Mouse (Mus musculus) adrenal gland (tissue): Measurements from ENCODE around the gene Gprasp1.
"Not testable (repeated sequence)": the region's sequence is repeated elsewhere in the genome, so short reads cannot be mapped to it uniquely, and the experiment has no call there.

ENCODE experiments used
- intact Hi-C: fragments of 180-260 bp; cut with DNase I; formaldehyde crosslinking; loops from one replicate; pipeline ENCODE4 v1.15.1; 2025
- long read RNA-seq, 2 experiments: library from polyadenylated mRNA; unstranded; transcript quantifications; one replicate each; pipeline ENCODE4 v2.0.0; 2020; ENCODE audit warnings: borderline replicate concordance in 1 of 2; ENCODE audit not compliant: insufficient replicate concordance in 1 of 2

Gprasp1 gene
- long read RNA-seq, experiment 1, partial matches to known transcripts: 21 of 29 reads
- long read RNA-seq, experiment 1, other reads (novel, unspliced or antisense): 8 of 29 reads
- long read RNA-seq, experiment 2, partial matches to known transcripts: 24 of 34 reads
- long read RNA-seq, experiment 2, other reads (novel, unspliced or antisense): 10 of 34 reads

DNA sequence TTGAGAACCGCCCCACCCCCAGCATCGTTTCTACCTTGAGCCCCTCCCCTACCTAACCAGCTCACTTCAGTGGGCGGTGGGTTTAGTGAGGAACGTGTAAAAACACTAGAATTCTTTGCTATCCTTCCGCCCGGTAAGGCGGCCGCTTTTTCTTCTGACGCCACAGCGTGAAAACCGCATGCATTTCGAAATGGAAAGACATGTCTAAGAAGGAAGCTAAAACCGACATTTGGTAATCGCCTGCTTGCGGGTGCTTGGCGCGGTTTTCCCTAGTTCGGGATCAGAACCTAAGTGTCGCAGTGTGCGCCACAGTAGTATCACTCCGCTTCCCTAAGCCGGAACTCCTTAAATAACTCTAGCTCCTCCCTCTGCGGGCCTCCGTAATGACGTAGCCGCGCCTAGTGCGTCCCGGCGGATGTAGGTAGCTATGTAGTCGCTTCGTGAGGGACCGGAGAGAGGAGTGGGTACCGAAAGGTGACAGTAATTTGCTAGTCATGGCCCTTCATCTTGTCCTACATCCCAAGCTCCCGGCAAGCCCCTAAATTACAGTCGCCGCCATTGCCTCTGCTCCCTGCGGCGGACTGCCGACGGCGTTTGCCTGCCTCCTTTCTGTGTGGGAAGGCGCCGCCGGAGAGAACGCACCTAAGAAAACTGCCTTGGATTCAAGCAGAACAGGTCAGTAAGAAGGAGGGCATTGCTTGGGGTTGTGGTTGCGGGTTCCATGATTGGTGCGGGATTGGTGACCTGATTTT is at the start of gene Gprasp1, which contains the start of gene Armcx5:
TSS of gene Gprasp1 (plus strand) at position 430 of the 752 bp plus-strand sequence.
TSS of gene Armcx5 (plus strand) at position 430 of the 752 bp plus-strand sequence.
- intact Hi-C loops: no loop called here

DNA sequence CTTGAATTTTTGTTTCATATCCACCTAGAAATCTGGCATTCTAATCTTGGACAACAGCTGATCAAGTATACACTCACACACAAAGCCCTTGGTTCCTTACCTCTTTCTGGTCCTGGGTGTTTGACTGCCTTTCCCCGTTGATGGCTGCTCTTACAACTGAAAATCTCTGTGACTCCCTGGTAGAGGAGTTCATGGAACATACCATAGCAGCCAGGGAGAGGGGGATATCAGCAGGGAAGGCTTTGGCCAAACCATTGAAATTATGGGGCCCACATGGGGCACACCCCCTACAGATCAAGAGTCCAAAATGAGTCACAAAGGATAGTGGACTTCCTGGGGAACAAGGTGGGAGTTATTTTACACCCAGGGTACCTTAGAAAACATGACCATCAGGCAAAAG is 48.9 kb upstream of the Gprasp1 start, which contains the start of gene Tcp11x2:
TSS of gene Tcp11x2 (minus strand) at position 158 of the 400 bp plus-strand sequence.
- intact Hi-C loops: no loop called here

DNA sequence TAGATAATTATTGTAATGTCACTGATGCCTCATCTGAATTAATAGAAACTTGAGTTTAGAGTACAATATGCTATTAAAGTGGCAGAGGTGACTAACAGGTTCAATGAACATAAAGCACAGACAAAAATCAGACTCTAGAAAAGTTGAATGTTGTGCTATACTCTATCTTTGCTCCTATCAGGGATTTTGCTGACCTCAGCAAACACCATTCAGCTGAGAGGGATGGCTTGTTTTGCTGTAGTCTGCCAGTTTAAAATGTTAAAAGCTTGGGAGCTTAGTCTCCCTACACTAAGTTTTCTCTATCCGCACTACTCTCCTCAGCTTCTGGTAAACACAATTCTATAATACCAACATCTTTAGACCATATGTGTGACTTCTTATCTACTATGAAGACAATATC is 39.4 kb upstream of the Gprasp1 start:
- intact Hi-C loops: no loop called here

DNA sequence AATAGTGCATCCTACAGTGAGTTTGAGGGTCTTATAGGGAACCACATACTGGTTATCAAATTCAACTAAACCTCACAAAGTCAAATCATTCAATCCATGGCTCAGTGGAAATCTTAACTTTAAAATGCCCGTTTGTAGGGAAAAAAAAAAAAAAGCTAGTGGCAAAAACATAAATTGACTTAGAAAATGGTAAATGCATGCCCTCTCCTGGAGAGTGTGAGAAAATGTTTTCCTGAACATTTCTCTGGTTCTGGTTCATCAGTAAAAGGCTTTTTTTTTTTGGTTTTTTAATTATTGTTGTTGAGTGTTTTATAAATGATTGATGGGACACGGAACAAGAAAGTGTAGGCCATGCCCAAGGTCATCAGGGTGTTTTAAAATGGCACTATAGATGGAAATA is 38.2 kb upstream of the Gprasp1 start:
- intact Hi-C loops: no loop called here

DNA sequence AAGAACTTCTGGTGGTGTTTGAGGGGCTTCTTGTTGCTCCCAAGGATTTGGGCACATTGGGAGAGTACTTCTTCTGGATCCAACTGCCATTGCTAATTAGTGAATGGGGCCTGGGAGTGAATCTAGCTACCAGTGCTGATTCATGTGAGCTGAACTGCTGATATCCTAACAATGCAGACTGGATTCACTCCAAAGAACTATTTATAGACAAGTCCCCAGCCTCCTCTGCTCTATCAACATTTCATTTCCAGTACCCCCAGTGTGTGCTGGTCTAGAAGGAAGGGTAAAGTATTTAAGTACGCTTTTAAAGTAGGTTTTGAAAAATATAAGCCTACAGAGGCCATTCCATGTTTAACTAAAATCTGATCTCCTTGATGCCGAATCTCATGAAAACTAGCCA is 29.7 kb upstream of the Gprasp1 start:
- intact Hi-C loops: no loop called here

DNA sequence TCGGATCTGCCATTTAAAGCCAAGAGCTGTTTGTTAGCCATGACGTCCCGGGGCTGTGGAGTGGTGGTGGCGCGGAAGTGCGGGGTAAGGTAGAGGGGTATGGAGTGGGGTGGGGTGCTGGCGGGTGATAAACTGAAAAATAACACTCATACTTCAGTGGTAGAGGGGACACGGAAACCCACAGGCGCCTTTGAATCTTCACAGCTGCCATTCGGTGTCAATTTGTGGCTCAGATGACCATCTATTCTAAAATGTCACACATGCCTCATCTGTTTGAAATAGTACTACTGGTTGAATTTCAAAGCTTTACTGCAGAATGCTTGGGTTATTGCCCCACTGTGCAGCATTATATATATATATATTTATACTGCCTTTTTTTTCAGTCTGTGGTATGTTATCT is 17.4 kb upstream of the Gprasp1 start, which contains the start of gene Tmsb15a:
TSS of gene Tmsb15a (minus strand) at position 101 of the 400 bp plus-strand sequence.
- intact Hi-C loops: no loop called here

DNA sequence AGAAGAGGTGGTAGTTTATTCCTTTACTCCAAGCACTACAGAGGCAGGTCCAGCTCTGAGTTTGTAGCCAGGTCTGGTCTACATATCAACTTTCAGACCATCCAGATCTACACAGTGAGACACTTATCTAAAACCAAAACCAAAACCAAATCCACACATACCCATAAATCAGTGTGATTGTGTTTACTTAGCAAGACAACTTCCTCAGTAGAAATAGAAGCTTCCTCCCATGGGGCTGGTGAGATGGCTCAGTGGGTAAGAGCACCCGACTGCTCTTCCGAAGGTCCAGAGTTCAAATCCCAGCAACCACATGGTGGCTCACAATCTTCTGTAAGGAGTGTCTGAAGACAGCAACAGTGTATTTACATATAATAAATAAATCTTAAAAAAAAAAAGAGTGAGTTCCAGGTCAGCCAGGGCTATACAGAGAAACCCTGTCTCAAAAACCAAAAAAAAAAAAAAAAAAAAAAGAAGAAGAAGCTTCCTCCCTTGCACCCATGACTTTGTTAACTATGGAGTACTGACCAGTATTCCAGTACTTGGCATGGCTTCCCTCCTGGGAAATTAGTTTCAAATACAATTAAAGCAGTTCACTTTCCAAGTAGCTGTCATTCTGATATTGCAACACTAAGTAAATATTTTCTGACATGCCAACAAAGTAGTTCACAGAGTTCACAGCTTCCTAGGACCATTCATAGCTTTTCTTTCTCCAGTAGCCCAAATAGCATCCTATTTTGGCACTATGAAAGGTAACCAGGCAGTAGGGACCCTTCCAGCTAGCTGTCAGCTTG is 3.6 kb upstream of the Gprasp1 start:
- intact Hi-C loops: no loop called here

DNA sequence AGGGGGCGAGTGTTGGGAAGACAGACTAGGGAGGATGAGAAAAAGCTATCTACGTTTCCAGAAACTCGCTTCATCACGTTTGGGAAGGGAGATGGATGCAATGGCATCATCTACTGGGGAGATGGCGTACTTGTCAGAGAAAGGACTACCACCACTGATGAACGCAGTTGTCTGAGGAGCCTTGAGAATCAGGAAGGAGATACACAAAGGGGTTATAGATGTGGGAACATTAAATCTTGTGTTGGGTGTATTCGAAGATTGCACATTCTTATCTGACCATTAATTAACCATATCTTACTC is 473 bp downstream of the Gprasp1 start:
- intact Hi-C loops: no loop called here

DNA sequence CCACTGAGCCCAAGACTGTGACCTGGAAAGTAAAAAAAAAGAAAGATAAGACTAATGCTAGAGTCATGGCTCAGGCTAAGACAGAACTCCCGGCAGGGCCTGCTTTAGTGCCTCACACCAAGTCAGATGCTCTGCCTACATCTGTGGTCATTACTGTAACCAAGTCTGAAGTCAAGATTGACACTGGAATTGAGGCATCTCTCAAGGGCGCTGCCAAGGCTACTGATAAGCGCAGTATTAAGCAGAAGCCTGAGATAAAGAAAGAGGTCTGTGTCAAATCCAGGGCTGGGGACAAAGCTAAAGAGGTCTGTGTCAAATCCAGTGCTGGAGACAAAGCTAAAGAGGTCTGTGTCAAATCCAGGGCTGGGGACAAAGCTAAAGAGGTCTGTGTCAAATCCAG is 2.8 kb downstream of the Gprasp1 start:
- intact Hi-C loops: not testable (repeated sequence)

DNA sequence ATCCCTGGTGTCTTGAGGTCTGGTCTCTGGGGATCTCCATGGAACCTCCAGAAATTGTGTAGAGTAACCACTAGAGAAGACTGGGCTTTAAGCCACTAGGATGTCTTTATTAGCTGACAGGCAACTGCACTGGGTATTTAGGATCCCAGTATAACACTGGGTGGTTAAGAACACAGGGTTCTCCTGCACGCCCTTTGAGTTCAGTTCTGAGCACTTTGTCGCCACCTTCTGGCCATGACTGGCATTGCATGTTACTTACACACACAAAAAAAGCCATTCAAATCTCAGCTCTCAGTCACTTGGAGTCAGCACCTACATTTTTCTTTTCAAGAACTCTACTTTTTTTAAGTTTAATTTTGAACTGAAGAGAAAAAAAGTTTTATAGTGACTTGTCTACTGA is 10.3 kb downstream of the Gprasp1 start:
- intact Hi-C loops: loop anchor here (10.0 kb wide), 1 partner anchor 88 kb away; no protein-coding TSS in a partner anchor

DNA sequence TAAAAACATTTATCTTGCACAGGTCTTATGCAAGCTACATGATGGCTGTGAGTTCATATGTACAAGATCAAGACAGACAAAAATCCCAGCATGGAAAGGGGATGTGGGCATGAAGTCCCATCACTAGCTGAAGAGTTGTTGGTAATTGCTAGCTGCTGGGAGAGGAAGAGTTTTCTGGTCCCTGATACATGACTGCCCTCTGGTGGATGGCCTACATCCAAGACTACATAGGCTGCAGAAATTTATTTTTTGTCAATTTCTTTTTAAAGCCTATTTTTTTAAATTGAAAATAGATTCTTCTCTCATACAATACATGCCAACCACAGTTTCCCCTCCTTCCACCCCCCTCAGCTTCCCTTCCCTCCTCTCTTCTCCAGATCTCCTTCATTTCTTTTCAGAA is 19.2 kb downstream of the Gprasp1 start:
- intact Hi-C loops: no loop called here

DNA sequence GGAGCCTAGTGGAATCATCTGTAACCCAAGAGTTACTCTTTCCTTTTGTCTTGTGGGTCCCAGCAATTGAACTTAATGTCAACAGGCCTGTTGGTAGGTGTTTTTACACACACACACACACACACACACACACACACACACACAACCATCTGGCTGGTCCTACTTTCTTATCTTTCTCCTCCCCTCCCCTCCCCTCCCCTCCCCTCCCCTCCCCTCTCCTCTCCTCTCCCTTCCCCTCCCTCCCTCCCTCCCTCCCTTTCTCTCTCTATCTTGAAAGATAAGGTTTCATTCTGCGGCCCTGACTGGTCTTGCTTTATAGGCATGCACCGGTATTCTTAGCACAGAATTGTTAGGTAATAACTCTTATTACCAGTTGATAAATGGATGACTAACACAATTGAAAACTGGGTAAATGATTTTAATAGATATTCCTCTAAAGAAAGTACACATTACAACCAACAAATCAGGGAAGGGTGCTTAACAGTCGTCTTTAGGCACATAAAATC is 25.6 kb downstream of the Gprasp1 start:
- intact Hi-C loops: no loop called here

DNA sequence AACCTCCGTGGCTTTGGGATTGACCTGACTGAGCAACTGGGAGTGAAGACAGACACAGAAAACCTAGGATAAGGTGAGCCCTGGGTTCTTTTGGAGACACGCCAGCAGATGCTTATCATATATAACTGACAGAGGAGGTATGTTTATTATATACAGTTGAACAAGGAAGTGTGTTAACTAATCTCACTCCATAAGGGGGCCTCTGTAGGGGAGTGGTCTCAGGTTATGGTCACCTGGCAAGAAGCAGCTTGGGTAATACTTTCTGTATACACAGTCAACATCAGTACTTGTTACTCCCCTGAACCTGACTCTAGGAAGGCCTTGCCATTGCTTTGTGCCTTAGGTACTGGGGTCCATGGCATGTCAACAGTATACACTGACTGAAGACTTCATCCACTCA is 26.0 kb downstream of the Gprasp1 start:
- intact Hi-C loops: no loop called here

DNA sequence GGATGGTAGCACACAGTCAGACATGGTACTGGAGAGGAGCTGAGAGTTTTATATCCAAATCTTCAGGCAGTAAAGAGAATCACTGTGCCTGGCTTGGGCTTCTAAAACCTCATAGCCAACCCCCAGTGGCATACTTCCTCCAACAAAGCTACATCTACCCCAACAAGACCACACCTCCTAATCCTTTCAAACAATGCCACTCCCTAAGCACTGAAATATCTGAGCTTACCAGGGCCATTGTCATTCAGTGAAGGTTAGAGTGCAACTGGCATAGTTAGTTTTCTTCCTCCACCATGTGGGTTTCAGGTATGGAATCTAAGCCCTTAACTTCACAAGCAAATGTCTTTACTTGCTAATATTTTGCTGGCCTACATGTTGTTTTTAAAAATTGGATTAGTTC is 49.0 kb downstream of the Gprasp1 start:
- intact Hi-C loops: no loop called here

DNA sequence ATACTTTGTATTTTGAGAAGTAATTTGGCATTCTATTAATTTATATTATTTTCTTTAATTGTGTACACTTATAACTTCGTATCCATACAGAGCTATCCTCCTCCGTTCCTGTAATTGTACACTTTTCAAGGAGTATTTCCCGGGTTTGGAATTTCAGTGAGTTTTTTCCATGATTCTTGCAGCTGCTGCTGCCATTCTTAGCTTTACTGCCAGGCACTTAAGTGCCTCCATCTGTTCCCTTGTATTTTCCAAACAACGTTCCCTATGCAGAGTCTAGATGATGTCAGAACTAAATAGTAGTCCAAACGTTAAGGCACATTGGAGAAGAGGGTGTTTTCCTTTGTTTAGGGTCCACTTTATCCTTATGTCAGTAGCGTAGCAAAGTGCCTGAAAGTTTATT is 49.8 kb downstream of the Gprasp1 start:
- intact Hi-C loops: no loop called here

DNA sequence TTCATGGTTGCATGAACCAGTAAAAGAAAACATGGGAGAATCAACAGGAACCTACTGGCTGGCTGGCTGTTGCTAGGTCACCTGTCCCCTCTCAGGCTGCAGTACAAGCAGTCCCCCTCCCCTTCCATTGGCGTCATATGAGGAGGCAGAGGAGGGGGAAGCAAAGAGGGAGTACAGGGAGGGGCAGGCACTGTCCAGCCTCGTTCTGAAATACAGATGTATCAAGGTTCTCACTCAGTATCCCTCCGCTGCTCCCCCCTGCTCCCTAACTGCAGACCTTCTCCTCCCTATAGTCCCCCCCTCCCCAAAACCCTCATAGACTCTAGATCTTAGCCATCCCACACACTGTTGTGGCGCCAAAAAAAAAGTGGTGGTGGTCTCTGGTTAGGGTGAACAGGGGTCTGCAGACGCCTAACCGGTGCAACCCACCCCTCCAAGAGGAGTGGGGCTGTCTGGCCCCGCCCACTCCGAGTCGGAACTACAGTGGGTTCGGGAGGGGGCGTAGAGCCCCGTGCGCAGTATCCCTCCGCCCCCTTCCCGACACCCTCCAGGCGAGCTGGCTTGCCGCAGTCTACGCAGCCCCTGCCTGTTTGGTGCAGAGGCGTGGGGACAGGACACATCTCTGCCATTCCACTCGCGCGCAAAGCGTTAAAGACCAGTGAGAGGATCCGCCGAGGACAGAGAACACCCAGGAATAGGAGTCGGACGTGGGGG is 53.2 kb downstream of the Gprasp1 start:
- intact Hi-C loops: not testable (repeated sequence)

DNA sequence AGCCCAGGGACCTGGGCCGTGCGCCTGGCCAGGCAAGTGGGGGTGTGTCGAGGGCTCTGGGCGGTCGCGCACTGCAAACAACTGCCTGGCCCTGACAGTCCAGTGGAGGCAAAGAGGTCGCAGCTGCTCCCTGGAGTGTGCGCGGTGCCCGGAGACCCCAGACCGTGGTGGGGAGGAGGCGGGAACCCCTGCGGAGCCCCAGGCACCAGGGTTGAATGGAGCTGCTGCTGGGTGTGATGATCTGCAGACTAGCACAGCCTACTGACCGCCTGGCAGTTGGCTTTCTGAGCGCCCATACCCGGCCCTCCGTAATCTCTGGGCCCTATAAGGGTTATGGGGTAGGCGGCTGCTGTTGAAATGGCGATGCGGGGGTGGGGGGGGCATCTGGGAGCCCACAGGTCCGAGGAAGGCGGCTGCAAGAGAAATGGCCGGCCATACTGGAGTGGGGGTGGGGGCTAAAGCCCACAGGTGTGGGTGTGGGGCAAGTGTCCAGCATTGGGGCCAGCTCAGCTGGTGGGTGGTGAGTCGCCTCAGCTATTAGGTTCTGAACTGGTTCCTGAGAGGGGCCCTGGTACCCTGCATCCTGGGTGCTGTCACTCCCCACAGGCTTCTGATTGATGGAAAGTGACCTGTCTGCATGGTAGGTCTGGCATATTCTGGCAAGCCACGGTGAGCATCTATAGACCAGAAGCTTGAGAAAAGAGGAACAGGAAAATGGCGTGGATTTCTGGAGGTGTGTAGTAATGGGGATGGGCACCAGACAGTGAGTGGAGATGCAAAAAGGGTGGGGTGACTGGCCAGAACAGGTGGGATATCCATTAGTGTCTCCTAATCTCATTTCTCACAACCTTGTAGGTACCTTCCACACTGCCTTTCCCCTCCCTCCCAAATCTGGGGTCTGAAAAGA is 54.0 kb downstream of the Gprasp1 start:
- intact Hi-C loops: not testable (repeated sequence)

DNA sequence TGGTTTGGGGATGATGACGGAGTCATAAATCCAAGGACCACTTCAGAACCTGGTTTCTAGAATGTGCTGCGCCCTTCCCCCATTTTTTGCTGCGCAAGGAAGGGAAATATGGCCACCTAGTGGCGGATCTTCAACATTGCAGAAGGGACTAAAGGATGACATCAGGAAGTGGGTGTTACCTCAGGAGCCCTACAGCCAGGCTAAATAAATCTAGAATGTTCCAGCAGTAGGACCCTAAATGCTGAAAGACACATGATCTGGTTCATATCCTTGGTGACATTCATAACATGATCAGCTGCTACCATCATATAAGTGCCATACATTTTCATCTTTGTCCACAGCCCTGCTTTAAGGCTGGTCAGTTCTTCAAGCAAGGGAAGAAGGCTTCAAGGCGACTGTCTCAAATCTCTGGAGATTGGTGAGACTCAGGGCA is 54.7 kb downstream of the Gprasp1 start, which contains the start of gene Bhlhb9:
TSS of gene Bhlhb9 (plus strand) at position 383 of the 433 bp plus-strand sequence.
- intact Hi-C loops: not testable (repeated sequence)

DNA sequence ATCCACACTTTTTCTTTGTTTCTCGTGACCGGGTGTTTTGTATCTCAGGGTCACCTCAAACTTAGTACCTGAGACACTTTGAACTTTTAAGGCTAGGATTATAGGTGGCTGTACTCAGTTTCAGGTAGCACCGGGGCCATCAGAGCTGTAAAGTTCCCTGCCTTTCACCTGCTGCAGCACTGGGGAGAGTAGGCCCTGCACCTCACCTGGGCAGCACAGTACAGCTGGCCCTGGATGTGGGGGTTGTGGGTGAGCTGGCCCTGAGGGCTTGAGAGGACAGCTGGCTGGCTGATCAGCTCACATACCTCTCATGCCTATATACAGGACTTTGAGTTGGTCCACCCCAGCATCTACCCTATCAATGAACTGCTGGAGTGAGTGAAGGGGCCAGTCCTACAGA is 61.6 kb downstream of the Gprasp1 start:
- intact Hi-C loops: no loop called here

DNA sequence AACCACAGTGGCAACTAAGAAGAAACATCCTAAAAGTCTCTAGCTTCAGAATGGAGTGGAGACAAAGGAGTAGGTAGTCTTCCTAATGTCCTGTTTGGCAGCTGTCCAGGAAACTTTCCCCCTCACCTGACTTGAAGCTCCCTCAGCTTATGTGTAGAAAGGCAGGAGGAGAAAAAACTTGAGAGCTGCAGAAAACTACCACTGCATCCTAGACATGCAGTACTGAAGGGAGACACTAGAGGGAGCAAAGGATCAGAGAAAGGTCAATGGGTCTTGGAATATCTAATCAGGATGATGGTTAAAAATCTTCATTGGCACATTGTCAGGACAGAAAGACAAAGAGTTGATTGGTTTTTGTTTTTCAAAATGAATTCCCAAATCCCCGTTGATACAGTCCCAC is 63.2 kb downstream of the Gprasp1 start:
- intact Hi-C loops: loop anchor here (5.0 kb wide), 1 partner anchor 157 kb away; no protein-coding TSS in a partner anchor
